Mouse (Mus musculus) forebrain, embryonic 10.5 days (tissue): Measurements from ENCODE around the gene Usp21. TPM values are rescaled to one million over a fixed set of nuclear protein-coding genes. Genes with fewer than 3 reads are reported as not detected.
A peak's percentile ranks its signal among the peaks of the same experiment; 100 is the strongest.

Experiments used
- DNase-seq: peaks from one replicate; pipeline ENCODE4 v3.0.0-alpha.2; 2017; ENCODE audit warnings: low spot score; ENCODE audit errors: extremely low spot score
- H3K27ac ChIP-seq: fragments of 300-500 bp; sonication (generic); 2 replicates; pipeline ENCODE4 v1.5.1; 2016; ENCODE audit warnings: mild to moderate bottlenecking
- H3K27me3 ChIP-seq: fragments of 300-500 bp; sonication (generic); 2 replicates; pipeline ENCODE4 v1.6.1; 2016; ENCODE audit warnings: mild to moderate bottlenecking; ENCODE audit not compliant: poor library complexity, severe bottlenecking
- H3K36me3 ChIP-seq: fragments of 300-500 bp; sonication (generic); replicated peaks from 2 replicates; pipeline ENCODE4 v1.6.1; 2016; ENCODE audit warnings: mild to moderate bottlenecking, moderate library complexity
- H3K4me1 ChIP-seq: fragments of 300-500 bp; sonication (generic); 2 replicates; pipeline ENCODE4 v1.6.1; 2016
- H3K4me3 ChIP-seq: fragments of 300-500 bp; sonication (generic); 2 replicates; pipeline ENCODE4 v1.5.1; 2016; ENCODE audit warnings: mild to moderate bottlenecking, moderate library complexity
- H3K9me3 ChIP-seq: fragments of 300-500 bp; sonication (generic); 2 replicates; pipeline ENCODE4 v1.6.1; 2016; ENCODE audit warnings: mild to moderate bottlenecking, moderate library complexity
- WGBS: fragments of 180-500 bp; shearing (Covaris S2); methylation state at CpG from one replicate; pipeline ENCODE4 v1.1.7; 2016; 5-methylcytosine and 5-hydroxymethylcytosine counted together
- polyA plus RNA-seq: library from polyadenylated mRNA; unstranded; fragments of >200 nt; fragmentation: Nextera tagmentation; extraction: Ambion mirVana; gene quantifications from 2 replicates; pipeline ENCODE4 v1.2.1, GENCODE M21; 2016

The Usp21 gene
- polyA plus RNA-seq, 1 experiment from 2014 or later = 94.1 TPM

DNA sequence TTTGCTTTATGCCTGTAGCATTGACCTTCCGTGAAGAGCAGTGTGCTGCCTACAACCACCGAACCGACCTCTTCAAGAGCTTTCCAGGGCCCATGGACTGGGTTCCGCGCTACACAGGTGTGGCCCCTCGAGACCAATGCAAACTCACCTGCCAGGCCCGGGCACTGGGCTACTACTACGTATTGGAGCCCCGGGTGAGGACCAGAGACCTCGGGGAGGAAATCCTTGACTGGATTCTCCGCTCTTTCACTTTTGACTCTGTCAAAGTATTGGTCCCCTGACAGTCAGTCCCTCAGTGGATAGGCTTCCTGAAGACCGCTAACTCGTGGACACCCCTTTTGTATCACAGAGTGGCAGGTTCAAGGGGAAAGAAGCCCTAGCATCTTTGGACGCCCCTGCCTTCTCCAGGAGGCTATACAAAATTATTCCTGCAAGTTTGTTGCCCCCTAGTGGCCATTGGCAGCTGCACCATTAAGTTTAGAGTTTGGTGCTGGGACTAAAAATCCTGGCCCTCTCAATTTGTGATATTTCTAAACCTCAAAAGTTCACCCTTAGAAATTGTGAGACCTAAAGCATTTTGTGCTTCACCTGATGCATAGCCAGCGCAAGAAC is 30.7 kb downstream of the Usp21 start:
- Histone ChIP-seq H3K4me3 (no peak overlapping the region), H3K4me1 (peaks cover 19% of the 10 kb centered on the region), H3K27me3 (peaks cover 11% of the 10 kb centered on the region; the same call in 1 of the 2 replicates), H3K27ac (no peak overlapping the region), H3K9me3 (no peaks in the 10 kb centered on the region), H3K36me3 (peaks cover 56% of the 10 kb centered on the region)
- 69% methylated on average over 15 of the region's 15 CpGs for WGBS
- peak; percentile 60 for DNase-seq

DNA sequence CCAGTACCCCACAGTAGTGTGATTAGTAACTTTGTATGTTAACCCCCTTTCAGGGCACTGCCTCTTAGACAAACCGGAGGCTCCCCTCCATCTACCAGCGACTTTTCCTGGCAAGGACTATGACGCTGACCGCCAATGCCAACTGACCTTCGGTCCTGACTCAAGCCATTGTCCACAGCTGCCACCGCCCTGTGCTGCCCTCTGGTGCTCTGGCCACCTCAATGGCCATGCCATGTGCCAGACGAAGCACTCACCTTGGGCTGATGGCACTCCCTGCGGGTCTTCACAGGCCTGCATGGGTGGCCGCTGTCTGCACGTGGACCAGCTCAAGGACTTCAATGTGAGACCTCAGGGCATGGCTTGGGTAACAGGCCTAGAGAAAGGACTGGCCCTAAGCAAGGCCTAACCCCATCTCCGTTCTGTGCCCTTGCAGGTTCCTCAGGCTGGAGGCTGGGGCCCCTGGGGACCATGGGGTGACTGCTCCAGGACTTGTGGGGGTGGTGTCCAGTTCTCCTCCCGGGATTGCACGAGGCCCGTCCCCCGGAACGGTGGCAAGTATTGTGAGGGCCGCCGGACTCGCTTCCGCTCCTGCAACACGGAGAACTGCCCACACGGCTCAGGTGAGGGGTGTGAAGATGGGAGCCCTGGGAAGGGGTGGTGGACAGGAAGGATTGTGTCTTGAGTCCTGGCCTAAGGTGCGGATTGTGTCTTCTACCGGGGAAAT is 31.5 kb downstream of the Usp21 start:
- 92% methylated on average over 24 of the region's 24 CpGs for WGBS
- H3K27ac ChIP-seq = 0 out of 2 replicates have a peak overlapping the region, but pooled peaks have one; percentile 0
- peaks cover 12% of the 10 kb centered on the region for H3K27me3 ChIP-seq
- H3K4me3 ChIP-seq = no peak overlapping the region
- no peak for DNase-seq
- H3K9me3 ChIP-seq = no peaks in the 10 kb centered on the region
- peaks cover 26% of the 10 kb centered on the region for H3K4me1 ChIP-seq
- peaks cover 56% of the 10 kb centered on the region for H3K36me3 ChIP-seq

DNA sequence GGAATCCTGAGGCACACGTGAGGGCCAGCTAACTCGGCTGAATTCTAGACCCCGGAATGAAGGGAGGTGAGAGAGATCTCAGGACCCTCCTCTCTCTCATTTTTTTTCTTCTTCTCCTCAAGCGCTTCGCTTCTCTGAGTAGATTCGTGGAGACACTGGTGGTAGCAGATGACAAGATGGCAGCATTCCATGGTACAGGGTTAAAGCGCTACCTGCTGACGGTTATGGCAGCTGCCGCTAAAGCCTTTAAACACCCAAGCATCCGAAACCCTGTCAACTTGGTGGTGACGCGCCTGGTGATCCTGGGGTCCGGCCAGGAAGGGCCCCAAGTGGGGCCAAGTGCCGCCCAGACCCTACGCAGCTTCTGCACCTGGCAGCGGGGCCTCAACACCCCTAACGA is 35.4 kb downstream of the Usp21 start:
- Histone ChIP-seq H3K4me3 (peak overlapping the region; percentile 53), H3K36me3 (peaks cover 40% of the 10 kb centered on the region), H3K4me1 (peaks cover 64% of the 10 kb centered on the region), H3K27me3 (peaks cover 14% of the 10 kb centered on the region), H3K9me3 (no peaks in the 10 kb centered on the region), H3K27ac (peak overlapping the region; percentile 87)
- 42% methylated on average over 17 of the region's 17 CpGs for WGBS
- DNase-seq = no peak

DNA sequence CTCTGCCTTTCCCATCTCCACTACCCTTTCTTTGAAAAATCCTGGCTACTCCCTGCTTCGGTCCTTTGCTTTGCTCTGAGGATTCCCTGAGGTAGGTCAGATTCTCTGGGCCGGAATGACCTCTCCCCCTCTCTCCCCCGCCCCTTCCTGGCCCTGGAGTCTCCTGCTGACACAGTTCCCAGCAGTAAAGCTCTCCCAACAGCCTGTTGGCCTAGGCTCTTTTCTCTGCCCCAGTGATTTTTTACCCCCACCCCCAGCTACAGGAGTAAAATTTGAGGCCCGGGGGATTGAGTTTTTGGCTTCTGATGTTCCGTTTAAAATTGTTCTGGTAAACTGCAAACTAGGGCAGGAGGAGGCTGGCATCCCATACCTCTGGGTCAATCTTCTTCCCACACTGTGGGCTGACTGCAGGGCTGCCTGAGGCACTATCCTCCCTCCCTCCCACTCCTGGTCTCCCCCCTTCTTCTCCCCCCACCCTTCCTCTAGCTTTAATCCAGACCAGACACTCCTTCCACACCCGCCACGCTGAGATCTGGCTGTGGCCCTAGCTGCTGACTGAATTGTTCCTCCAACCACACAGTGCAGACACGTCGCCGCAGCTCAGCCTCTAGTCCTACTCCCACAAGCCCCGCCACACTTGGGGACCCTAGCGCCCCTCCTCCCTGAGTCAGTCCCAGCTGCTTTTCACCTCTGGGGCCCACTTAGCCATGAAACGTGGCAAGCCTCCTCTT is 36.0 kb downstream of the Usp21 start:
- H3K27me3 ChIP-seq = peaks cover 14% of the 10 kb centered on the region
- H3K27ac ChIP-seq = peak overlapping the region; percentile 87
- 3% methylated on average over 13 of the region's 13 CpGs for WGBS
- H3K9me3 ChIP-seq = no peaks in the 10 kb centered on the region
- H3K4me1 ChIP-seq = peaks cover 65% of the 10 kb centered on the region
- DNase-seq = peak; percentile 56
- H3K4me3 ChIP-seq = peak overlapping the region; percentile 53
- H3K36me3 ChIP-seq = peaks cover 37% of the 10 kb centered on the region

DNA sequence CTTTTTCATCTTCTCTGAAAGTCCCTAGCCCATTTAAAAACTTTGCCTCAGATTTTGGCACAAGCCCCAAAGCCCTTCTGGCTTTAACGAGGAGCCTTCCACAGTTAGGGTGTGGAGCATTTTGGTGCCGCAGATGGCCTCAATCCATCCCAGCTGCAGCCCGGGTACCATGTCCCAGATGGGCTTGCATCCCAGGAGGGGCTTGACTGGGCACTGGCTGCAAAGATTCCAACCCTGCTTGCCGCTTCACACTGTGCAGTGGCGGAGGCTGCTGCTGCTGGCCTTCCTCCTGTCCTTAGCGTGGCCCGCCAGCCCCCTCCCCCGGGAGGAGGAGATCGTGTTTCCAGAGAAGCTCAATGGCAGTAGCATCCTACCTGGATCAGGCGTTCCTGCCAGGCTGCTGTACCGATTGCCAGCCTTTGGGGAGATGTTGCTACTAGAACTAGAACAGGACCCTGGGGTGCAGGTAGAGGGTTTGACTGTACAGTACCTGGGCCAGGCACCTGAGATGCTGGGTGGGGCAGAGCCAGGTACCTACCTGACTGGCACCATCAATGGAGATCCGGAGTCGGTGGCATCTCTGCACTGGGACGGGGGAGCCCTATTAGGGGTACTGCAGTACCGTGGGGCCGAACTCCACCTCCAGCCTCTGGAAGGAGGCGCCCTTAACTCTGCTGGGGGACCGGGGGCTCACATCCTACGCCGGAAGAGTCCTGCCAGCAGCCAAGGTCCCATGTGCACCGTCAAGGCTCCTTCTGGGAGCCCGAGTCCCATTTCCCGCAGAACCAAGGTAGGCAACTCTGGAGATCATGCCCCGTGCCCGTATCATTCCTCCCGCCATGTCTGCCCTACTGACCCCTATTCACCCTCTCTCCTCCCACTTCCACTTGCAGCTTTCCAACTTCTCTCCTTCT is 36.9 kb downstream of the Usp21 start, which contains the start of gene Ndufs2:
Gene Ndufs2, minus strand, starts transcription at position 709 of the 914 bp plus-strand sequence.
- Histone ChIP-seq H3K27ac (peak within 1 kb of the TSS; percentile 87), H3K4me3 (peak within 1 kb of the TSS; percentile 53), H3K27me3 (peaks cover 14% of the 10 kb centered on the region), H3K4me1 (peaks cover 70% of the 10 kb centered on the region), H3K36me3 (peaks cover 29% of the 10 kb centered on the region), H3K9me3 (no peaks in the 10 kb centered on the region)
- DNase-seq = no peak
- 12% methylated on average over 26 of the region's 26 CpGs for WGBS

DNA sequence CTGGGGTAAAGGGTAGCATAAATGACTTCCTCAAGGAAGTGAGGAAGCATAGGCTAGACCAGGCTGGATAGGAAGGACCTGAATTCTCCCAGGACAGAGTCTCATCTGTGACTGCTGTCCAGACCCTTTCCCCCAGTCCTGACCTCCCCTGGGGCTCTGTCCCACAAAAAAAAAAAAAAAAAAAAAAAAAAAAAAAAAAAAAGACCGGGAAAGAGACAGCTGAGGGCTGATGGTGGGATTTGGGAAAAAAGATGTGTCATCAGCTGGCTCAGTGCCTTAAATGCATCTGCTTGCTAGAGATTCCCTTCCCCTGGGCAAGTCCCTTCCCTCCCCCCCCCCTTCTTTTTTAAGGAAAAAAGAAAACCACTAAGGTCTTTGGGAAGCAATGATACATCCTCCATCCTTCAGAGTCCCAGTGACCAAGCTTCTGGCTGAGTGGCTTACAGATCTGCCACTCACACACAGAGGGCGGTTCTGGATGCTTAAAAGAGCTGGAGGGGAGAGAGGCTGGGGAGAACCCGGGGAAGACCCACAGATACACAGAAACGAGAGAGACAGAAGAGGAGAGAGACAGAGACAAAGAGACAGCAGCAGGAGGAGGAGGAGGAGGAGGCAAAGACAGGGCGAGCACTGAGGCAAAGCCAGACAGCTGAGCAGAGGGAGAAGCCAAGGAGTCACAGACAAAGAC is 37.7 kb downstream of the Usp21 start, which contains the start of gene Adamts4:
Gene Adamts4, plus strand, starts transcription at position 509 of the 688 bp plus-strand sequence.
- DNase-seq = peak; percentile 54
- H3K36me3 ChIP-seq = peaks cover 30% of the 10 kb centered on the region
- peaks cover 77% of the 10 kb centered on the region for H3K4me1 ChIP-seq
- peak within 1 kb of the TSS; percentile 53 for H3K4me3 ChIP-seq
- H3K27me3 ChIP-seq = peaks cover 14% of the 10 kb centered on the region
- 12% methylated on average over 5 of the region's 5 CpGs for WGBS
- peak within 1 kb of the TSS; percentile 95 for H3K27ac ChIP-seq
- no peaks in the 10 kb centered on the region for H3K9me3 ChIP-seq

DNA sequence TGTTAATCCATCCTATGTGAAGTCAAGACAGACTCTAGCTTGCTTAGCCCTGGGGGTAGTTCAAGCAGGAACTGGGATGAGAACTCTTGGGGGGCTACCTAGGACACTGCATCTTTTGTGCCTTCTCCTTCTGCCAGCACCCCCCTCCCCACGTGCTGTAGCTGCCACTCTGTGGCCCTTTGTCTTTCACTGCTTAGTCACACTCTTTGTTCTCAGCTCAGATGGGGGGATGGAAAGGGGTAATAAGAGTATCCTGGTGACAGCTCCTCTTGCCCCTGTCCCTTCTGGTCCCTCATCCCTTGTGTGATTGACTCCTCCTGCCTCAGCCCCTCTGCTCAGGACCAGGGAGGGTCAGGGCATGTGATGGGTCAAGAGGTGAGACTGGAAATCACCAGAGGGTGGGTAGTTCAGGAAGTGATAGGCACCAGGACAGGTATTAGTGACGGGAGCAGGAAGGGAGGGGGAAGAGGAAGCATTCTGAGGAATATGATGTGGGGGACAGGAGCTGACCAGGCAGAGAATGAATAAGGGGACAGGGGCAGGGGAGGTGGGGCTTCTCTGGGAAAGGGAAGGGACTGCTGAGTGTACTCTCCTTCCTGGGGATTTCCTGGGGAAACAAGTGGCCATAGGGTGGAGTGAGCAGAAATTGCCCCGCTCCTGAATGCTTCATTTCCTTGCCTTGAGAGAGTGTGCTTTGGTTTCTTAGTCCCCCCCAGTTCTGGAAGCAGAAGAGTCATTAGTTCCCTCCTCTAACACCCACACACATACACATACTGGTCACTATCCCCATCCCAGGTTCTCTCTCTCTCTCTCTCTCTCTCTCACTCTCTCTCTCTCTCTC is 39.2 kb downstream of the Usp21 start:
- H3K4me3 ChIP-seq = peak overlapping the region; percentile 84; the same call in 1 of the 2 replicates
- 31% methylated on average over 3 of the region's 3 CpGs for WGBS
- peaks cover 77% of the 10 kb centered on the region for H3K4me1 ChIP-seq
- peaks cover 14% of the 10 kb centered on the region for H3K27me3 ChIP-seq
- DNase-seq = no peak
- peaks cover 30% of the 10 kb centered on the region for H3K36me3 ChIP-seq
- no peaks in the 10 kb centered on the region for H3K9me3 ChIP-seq
- peak overlapping the region; percentile 95 for H3K27ac ChIP-seq

DNA sequence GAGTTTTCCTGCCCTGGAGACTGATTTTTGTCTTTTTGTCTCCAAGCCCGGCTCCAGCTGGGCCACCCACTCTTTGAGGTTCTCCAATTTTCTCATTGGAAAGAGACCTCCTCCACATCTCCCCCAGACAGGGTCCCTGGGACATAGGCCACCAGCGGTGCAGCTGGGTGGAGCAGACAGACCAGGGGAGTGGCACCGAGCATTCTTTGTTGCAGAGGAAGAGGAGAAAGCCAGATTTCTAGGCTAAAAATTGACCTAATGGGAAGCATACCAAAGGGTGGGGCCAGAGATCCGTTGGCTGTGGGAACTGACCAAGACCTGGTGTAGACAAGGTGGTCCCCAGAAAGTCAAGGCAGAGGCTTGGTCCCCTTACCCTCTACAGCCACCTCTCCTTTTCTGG is 39.9 kb downstream of the Usp21 start:
- Histone ChIP-seq H3K4me3 (peak overlapping the region; percentile 84), H3K9me3 (no peaks in the 10 kb centered on the region), H3K4me1 (peaks cover 71% of the 10 kb centered on the region), H3K36me3 (peaks cover 32% of the 10 kb centered on the region), H3K27me3 (peaks cover 10% of the 10 kb centered on the region), H3K27ac (peak overlapping the region; percentile 95)
- no peak for DNase-seq
- WGBS = 37% methylated on average over 4 of the region's 4 CpGs

DNA sequence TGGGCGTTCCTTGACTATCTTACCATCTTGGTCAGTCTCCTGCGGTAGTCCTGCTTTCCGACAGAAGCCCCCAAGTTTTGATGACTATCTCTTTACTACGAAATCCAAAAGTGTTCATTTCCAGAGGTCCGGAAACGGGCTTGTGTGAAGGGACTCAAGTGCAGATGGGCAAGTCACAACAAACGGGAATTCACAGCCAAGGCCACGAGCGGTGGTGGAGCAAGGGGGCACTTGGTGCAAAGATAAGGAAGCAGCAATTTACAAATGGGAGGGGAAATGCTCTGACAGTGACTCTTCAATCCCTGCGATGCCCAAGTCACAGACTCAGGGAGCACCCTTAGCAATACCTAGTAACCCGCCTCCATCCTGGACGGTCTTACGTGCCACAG is 40.3 kb downstream of the Usp21 start:
- Histone ChIP-seq H3K36me3 (peaks cover 32% of the 10 kb centered on the region), H3K27ac (peak overlapping the region; percentile 95), H3K27me3 (peaks cover 5% of the 10 kb centered on the region), H3K4me3 (peak overlapping the region; percentile 84), H3K9me3 (no peaks in the 10 kb centered on the region), H3K4me1 (peaks cover 66% of the 10 kb centered on the region)
- DNase-seq = no peak
- WGBS = 16% methylated on average over 13 of the region's 13 CpGs

DNA sequence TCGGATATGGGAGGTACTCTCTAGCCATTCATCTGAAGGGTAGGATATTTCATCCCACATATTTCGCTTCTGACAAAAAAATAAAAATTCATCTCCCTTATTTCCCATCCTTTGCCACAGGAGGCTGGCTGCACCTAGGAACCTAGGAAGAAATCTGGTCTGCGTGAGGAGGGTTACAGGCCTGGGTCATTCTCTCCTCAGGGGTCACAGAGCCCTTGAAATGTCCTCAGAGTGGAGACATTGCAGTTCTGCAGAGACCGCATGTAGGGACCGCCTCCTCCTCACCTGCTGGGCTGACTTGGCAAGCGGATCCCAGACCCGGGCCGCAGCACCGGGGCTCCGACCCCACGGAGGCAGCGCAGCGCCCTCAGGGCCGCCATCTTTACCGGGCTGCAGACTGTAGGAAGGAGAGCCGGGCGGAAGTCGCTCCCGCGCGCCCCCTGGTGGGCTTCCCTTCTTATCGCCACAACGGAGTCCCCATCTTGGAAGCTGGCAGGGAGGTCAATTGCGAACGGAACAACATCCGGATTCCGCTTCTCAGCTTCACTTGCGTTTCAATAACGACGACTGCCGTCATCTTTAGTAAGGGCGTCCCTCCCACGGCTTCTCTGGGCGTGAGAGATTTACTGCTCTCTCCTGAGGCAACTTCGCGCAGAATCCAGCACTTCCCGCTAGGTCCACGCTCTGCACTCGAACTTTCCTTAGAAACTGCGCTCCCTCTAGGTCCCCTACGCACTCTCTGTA is 40.9 kb downstream of the Usp21 start:
- under 1% methylated on average over 41 of the region's 41 CpGs for WGBS
- Histone ChIP-seq H3K27me3 (peaks cover 5% of the 10 kb centered on the region), H3K36me3 (peaks cover 38% of the 10 kb centered on the region), H3K4me3 (peak overlapping the region; percentile 84), H3K9me3 (no peaks in the 10 kb centered on the region), H3K4me1 (peaks cover 60% of the 10 kb centered on the region), H3K27ac (peak overlapping the region; percentile 95)
- DNase-seq = peak; percentile 99
